Mouse (Mus musculus) cerebellum, adult 11-12 months (tissue): Measurements from ENCODE around the gene Ccl21a.
"Not testable (repeated sequence)": the region's sequence is repeated elsewhere in the genome, so short reads cannot be mapped to it uniquely, and the experiment has no call there.

Experiments
- DNase-seq: peaks from one replicate; pipeline ENCODE4 v3.0.0; 2022

Ccl21a gene

GRCm38 (mm10) chr4:42773893-42774292 is at the start of gene Ccl21a:
Gene Ccl21a (minus strand): TSS chr4:42773993.
- not testable (repeated sequence) for DNase-seq

GRCm38 (mm10) chr4:42756477-42756876 is 17.3 kb downstream of the Ccl21a start, which contains the start of gene Ccl19:
Gene Ccl19 (minus strand): TSS chr4:42756577.
- not testable (repeated sequence) for DNase-seq

GRCm38 (mm10) chr4:42735245-42735644 is 38.5 kb downstream of the Ccl21a start, which contains the start of gene 4930578G10Rik:
Gene 4930578G10Rik (plus strand): TSS chr4:42735545.
- not testable (repeated sequence) for DNase-seq
